Mouse (Mus musculus) brain, adult 2 months (tissue): Measurements from ENCODE around the gene Kcnj6.

ENCODE experiments used
- DNase-seq: peaks from one replicate; pipeline ENCODE4 v3.0.0; 2011; ENCODE audit warnings: low read depth, low spot score

The Kcnj6 gene

DNA sequence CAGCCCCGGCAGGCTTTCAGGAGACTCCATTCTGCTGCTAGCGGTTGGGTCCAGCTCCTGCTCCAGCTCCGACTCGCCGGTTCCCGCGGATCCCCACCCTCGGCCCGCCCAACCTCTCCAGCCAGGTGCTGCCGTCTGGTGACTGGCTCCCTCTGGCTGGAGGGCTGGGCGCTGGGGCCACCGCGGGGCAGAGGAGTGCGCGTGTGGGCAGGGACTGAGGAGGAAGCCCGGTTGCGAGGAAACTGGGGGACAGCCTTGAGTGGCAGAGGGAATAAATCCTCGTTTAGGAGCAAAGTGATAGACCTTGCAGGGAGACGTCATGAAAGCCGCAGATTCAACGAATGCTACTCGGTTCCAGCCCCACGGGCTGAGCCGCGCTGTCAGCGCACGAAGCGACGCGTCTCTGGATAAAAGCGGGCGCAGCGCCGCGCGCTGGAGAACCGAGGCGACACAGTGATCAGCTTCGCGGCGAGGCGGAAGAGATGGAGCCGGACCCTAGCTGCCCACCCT lies at the start of gene Kcnj6:
TSS of gene Kcnj6 (minus strand) at position 362 of the 510 bp plus-strand sequence.
- DNase-seq: peak; percentile 91

DNA sequence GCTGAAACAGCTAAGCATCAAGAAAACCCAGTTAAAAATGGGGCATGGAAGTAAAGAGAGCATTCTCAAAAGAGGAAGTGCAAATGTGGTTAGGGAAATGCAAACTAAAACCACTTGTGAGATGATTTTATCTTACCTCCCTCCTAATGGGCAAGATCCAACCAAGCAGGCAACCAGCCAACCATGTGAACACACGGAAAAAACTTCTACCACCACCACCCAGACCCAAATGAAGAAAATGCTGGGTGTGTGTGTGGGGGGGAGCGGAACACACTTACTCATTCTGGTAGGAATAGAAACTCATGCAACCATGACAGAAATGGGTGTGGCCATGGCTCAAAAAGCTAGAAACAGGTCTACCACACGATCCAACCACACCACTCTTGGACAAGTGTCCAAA lies 12.4 kb upstream of the Kcnj6 start:
- DNase-seq: no peak

GRCm38 (mm10) chr16:95004599-95004998 lies 7.1 kb upstream of the Kcnj6 start:
- DNase-seq: no peak

DNA sequence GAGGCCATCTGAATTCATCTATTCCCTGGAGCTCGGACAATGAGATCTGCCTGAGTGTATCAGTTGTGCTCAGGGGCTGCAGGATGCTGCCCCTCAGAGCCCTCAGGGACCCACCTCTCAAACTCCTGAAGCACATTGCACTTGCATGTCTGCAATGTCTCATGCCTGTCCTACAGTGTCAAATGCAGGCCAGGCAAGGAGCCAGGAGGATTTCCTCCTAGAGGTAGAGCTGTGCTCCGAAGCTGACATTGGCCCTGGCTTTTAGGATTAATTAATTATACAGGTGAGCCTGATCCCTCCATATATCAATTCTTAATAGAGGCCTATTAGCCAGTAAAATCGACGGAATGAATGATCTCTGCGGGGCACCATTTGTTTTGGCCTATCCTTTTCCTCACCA lies 2.0 kb upstream of the Kcnj6 start:
- no peak for DNase-seq

DNA sequence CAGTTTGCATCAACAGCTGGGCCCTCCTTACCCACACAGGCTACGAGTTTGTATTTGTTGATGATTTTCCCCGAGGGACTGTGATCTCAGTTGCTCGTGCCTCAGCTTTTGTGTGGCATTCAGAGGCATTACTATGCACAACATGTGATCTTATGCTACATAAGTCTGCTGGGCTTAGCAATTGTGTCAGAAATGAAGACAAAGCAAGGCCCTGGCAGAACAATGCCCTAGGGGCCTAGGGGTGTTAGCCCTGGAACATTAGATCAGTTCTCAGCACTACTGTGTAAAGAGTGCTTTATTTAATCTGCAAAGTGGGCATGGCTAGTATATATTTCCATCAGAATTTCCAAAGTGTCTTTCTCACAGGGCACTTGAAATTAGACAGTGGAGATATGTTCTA lies 1.5 kb upstream of the Kcnj6 start:
- DNase-seq: no peak

GRCm38 (mm10) chr16:94996791-94997281 lies 665 bp downstream of the Kcnj6 start:
- DNase-seq: peak; percentile 60

GRCm38 (mm10) chr16:94995542-94996131 lies 1.9 kb downstream of the Kcnj6 start:
- peak; percentile 81 for DNase-seq

- no peak for DNase-seq
Measured at GRCm38 (mm10) chr16:94994924-94995323, 2.6 kb downstream of the Kcnj6 start.

DNA sequence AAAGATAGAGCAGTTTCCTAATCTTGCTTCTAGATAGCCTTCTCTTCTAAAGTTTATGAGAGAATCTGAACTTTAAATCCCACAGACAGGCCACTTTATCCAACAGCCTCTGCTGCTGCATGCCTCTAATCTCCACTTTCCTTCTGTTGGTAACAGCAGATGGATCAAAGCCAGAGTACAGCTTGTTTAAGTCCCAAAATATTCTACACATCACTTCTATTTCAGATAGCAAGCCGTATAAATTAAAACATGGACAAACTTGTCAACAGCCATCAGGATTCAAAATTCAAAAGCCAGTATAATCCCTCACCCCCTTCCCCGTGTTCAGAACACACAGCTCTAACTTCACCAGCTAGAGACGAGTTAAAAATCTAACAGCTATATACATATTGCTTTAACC lies 3.4 kb downstream of the Kcnj6 start:
- DNase-seq: peak; percentile 61

GRCm38 (mm10) chr16:94990114-94990513 lies 7.4 kb downstream of the Kcnj6 start:
- DNase-seq: peak; percentile 76

DNA sequence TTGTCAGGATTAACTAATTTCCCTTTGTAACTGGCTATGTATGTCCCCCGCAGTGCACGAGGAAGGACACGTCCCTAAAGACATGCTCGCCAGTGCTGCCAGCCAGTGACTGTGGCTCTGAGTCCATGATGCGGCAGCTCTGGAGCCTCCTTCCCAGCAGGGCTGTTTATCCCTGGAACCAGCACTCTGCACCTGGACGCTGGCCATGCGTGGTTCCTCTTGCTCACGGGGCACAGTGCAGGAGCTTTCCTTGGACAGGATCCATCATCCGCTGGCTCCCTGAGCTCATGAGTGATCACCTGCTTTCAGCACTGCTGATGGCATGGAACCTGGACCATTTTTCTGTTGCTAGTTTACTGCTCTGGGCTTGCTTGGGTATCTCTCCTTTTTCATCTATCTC lies 10.8 kb downstream of the Kcnj6 start:
- DNase-seq: peak; percentile 97

DNA sequence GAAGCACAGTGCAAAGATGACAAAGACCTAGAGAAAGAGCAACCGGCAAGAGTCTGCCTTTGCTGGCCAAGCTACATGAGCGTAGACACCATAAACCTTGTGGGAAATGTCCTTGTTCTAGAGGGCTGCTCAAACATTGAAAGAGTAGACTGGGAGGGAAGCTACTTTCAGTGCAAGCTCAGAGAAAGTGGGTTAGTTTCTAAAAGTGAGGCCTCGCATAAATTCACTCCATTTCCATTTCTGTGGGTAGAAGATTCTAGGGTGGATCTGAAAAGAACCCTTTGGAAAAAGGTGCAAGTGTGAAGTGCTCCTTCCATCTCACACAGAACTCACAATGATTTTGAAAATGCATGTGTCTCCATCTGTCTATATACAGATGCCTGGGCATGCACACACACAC lies 13.2 kb downstream of the Kcnj6 start:
- DNase-seq: peak; percentile 52

DNA sequence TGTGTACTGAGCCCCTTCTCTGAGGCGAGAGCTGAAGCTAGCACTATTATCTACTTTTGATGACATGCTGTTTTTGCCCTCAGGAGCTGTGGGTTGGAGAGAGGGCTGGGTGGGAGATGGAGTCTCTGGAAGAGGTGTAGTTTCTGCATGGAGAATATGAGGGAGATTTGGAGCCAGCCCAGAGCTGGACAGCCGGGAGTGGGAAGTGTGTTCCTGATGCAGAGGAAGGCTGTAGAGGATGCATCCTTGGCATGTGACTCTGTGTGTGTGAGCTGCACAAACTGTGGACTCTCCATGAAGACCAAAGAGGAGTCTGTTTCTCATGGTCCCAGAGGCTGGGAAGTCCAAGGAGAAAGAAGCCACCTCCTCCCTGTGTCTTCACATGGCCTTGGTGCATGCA lies 17.1 kb downstream of the Kcnj6 start:
- DNase-seq: peak; percentile 77

- peak; percentile 34 for DNase-seq
Measured at GRCm38 (mm10) chr16:94979499-94979898, 18.0 kb downstream of the Kcnj6 start.

DNA sequence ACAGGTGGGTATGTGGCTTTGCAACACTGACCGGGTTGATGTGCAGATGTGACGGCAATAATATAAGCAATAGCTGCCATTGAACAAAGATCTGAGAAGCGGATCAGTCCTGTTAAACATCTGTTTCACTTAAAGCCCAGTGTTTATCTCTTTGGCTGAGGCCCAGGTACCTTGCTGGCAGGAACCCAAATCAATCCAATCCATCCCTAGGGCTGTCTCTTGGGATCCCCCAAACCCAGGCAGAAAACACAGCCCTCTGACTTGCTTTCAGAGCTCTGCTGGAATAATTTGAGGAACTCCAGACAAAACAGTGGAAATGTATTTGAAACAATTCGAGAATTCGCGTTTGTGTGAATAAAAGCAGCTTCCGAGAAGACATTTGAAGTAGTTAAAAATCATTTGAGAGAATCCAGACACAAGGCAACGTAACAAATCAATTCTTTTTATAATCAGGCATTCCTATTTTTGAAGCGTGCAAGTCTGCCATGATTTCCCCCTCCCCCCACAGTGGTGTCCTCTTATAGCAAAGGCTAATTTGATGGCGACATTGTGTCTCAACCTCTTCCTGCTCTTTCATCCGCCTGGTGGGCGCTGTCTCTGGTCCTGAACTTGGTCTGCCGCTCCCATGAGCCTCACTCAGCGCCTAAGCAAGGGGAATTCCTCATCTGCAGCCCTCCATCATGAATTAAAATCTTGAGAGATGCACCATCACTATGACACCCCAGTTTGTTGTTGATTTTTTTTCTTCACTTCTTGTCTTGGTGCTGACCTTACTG lies 25.2 kb downstream of the Kcnj6 start:
- DNase-seq: no peak

DNA sequence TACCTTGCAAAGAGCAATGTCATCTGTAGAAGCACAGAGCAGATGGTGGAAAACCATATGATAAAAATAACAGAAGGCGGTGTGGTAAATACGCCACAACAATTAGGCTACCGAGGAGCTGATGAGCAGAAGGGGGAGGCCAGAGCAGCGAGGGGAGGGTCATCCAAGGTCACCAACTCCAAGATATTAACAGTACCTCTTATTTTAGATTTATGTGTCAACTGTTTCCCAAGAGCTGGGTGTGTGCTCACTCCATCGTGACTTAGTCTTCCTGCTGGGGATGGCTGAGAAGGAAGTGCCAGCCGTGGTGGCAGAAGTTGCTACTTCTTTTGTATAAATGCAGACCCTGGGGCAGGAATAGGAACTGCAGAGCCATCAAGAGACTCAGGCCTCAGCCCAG lies 28.6 kb downstream of the Kcnj6 start:
- peak; percentile 81 for DNase-seq

DNA sequence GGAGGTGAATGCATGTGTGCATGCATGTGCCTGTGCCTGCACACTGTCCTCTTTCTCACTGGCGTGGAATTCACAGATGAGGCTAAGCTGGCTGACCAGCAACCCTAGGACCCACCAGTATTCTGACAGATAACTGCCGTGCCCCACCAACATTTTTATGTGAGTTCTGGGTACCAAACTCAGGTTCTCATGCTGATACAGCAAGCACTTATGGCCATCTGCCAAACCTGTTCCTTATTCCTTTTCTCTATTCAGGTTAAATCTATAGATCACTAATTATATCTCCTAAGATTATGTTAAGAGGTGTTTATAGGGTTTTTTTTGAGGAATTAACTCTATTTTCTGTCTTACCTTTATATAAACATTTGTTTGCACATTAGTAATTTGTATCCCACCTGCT lies 29.0 kb downstream of the Kcnj6 start:
- DNase-seq: no peak

- peak; percentile 68 for DNase-seq
Measured at GRCm38 (mm10) chr16:94957156-94957828, 40.2 kb downstream of the Kcnj6 start.

- peak; percentile 82 for DNase-seq
Measured at GRCm38 (mm10) chr16:94956410-94956809, 41.1 kb downstream of the Kcnj6 start.

- no peak for DNase-seq
Measured at GRCm38 (mm10) chr16:94953294-94953693, 44.2 kb downstream of the Kcnj6 start.

DNA sequence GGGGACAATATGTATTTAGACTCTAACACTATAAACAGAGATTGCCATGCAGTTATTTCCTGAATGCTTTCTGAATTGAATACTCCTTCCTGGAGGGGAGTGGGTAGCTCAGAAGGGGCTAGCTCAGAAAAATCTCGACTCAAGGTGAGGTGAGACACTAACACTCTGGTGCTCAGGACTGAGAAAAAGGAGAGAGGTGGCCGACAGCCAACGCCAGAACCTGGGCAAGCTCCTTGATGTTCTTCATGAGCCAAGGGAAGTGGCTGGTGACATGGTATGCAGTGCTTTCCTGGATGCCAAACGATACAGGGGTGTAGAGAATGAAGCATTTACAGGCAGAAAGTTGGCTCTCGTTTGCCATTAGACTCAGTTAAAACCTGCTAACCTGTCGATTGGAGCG lies 48.3 kb downstream of the Kcnj6 start:
- DNase-seq: peak; percentile 51

DNA sequence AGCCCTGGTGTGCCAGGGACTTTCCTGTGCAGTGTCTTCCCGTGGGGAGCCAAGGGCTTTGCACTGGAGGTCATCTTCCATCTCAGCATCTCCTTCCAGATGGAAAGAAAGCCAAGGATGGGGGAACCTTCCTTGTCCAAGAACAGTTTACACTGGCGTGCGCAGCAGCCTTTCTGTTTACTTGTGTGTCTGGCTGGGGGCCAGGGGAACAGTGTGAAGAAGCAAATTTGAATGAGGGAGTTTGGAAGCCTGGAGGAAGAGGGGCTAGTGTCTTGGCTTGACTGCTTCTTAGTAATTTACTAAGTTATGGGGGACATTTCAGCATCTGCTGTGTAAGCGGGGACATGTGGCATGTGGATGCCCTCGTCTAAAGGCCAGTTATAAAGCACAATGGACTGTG lies 50.7 kb downstream of the Kcnj6 start:
- DNase-seq: no peak
